Mouse (Mus musculus): ENCODE measurements around the gene Iah1.

Gene Iah1

GRCm38 (mm10) chr12:21318143-21318895 lies 2.1 kb downstream of the Iah1 start:
- peak; percentile 61 for DNase-seq (ENCODE audit: low spot score)

- no peak for DNase-seq (ENCODE audit: low spot score)
Observed at GRCm38 (mm10) chr12:21320317-21320716, 4.1 kb downstream of the Iah1 start.

GRCm38 (mm10) chr12:21321170-21321569 lies 5.0 kb downstream of the Iah1 start:
- no peak for DNase-seq (ENCODE audit: low spot score)

GRCm38 (mm10) chr12:21322296-21322695 lies 6.1 kb downstream of the Iah1 start:
- DNase-seq (ENCODE audit: low spot score) = no peak

GRCm38 (mm10) chr12:21322856-21323255 lies 6.7 kb downstream of the Iah1 start:
- no peak for DNase-seq (ENCODE audit: low spot score)

GRCm38 (mm10) chr12:21324101-21324500 lies 7.9 kb downstream of the Iah1 start:
- no peak for DNase-seq (ENCODE audit: low spot score)

GRCm38 (mm10) chr12:21325266-21325665 lies 9.1 kb downstream of the Iah1 start:
- no peak for DNase-seq (ENCODE audit: low spot score)

GRCm38 (mm10) chr12:21326325-21326724 lies 10.1 kb downstream of the Iah1 start:
- DNase-seq (ENCODE audit: low spot score) = no peak

- no peak for DNase-seq (ENCODE audit: low spot score)
Observed at GRCm38 (mm10) chr12:21329661-21330400, 13.6 kb downstream of the Iah1 start.

- DNase-seq (ENCODE audit: low spot score) = no peak
Observed at GRCm38 (mm10) chr12:21330961-21331576, 14.9 kb downstream of the Iah1 start.

GRCm38 (mm10) chr12:21331711-21332110 lies 15.5 kb downstream of the Iah1 start:
- no peak for DNase-seq (ENCODE audit: low spot score)

GRCm38 (mm10) chr12:21333021-21333420 lies 16.8 kb downstream of the Iah1 start:
- DNase-seq (ENCODE audit: low spot score) = no peak

GRCm38 (mm10) chr12:21333766-21334165 lies 17.6 kb downstream of the Iah1 start:
- DNase-seq (ENCODE audit: low spot score) = no peak

- peak; percentile 20 for DNase-seq (ENCODE audit: low spot score)
Observed at GRCm38 (mm10) chr12:21335869-21336268, 19.7 kb downstream of the Iah1 start.

- DNase-seq (ENCODE audit: low spot score) = no peak
Observed at GRCm38 (mm10) chr12:21337171-21337570, 21.0 kb downstream of the Iah1 start.

GRCm38 (mm10) chr12:21340674-21341073 lies 24.5 kb downstream of the Iah1 start:
- DNase-seq (ENCODE audit: low spot score) = no peak

- DNase-seq (ENCODE audit: low spot score) = no peak
Observed at GRCm38 (mm10) chr12:21346972-21347371, 30.8 kb downstream of the Iah1 start.

GRCm38 (mm10) chr12:21350113-21350876 lies 34.1 kb downstream of the Iah1 start:
- DNase-seq (ENCODE audit: low spot score) = no peak

GRCm38 (mm10) chr12:21353681-21354080 lies 37.5 kb downstream of the Iah1 start:
- no peak for DNase-seq (ENCODE audit: low spot score)

- no peak for DNase-seq (ENCODE audit: low spot score)
Observed at GRCm38 (mm10) chr12:21362686-21363085, 46.5 kb downstream of the Iah1 start.

GRCm38 (mm10) chr12:21363195-21363594 lies 47.0 kb downstream of the Iah1 start:
- DNase-seq (ENCODE audit: low spot score) = no peak
